Mouse (Mus musculus): ENCODE data around the gene D16Ertd472e. TPM values are rescaled to one million over a fixed set of nuclear protein-coding genes. Genes with fewer than 3 reads are reported as not detected.

Gene D16Ertd472e
- polyA plus RNA-seq, 1 experiment from 2014 or later: 6.8 TPM

DNA sequence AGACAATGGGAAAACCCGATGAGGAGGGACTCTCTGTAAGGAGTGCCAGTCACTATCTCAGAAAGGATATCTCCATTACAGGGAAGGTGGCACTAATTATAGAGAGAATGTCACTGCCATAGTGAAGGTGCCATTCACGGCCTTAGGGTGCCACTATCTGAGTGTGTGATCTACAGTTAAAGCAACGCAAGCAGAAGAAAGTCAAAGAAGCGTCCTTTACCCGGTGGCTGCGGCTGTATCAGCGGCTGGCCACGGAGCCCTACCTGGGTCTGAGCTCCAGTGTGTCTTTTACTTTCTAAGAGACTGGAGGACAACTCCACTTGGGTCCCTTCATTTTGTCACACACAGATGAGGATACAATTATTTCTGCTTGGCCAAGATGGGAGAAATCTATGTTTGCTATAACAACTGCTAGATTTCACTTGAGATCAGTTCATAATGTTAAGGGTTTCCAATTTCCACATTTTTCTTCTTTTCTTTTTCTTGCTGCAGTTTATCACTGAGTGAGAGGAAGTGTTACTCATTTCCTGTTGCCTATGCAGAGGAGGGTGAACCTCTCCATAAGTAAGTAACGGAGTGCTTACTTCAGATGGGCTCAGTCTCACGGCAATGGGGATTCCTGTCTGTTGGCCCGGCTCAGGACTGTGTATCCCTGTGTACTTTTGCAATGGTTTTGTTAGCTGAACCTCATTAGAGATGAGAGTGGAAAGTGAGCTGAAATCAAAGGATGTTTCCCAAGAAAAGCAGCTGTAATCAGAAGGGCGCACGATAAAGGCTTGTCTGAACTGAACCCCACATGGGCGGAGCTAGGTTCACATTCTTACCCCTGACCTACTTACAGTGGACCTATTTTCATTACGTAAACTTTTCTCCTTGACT lies 13.2 kb downstream of the D16Ertd472e start:
- 0 out of 2 replicates have a peak, but pooled peaks cover 3% of the 10 kb centered on the region for H3K9me3 ChIP-seq
- peaks cover 56% of the 10 kb centered on the region for H3K36me3 ChIP-seq
- H3K4me2 ChIP-seq: no peak overlapping the region
- H3K4me3 ChIP-seq: no peak overlapping the region
- H3K27me3 ChIP-seq: no peaks in the 10 kb centered on the region
- H3K9ac ChIP-seq: no peak overlapping the region
- no peak for ATAC-seq (ENCODE audit: low read depth)
- H3K4me1 ChIP-seq (replicated peaks): no peaks in the 10 kb centered on the region
- no peak overlapping the region for H3K27ac ChIP-seq (replicated peaks)
- WGBS: 93% methylated on average over 15 of the region's 15 CpGs

DNA sequence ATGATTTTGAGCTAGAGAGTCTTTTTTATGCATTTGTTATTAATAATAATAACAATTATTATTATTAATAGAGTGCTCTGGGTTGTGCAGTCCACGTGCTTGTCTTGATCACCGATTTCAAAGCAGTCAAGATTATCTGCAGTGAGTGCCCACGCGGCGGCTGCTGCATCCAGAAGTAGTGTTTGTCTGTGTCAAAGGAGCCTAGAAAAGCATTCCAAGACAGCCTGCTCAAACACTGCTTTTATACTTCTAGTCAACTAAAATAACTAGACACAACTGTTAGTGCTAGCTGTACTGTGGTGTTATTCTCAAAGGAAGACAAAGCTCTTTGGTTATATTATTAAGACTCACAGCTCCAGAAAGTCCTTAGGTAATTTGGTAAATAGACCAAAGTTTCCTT lies 15.9 kb downstream of the D16Ertd472e start:
- Histone ChIP-seq H3K27me3 (no peaks in the 10 kb centered on the region), H3K4me3 (no peak overlapping the region), H3K36me3 (peaks cover 66% of the 10 kb centered on the region), H3K27ac (replicated peaks) (no peak overlapping the region), H3K4me2 (no peak overlapping the region), H3K9ac (no peak overlapping the region), H3K9me3 (peaks cover 7% of the 10 kb centered on the region; the same call in 1 of the 2 replicates), H3K4me1 (replicated peaks) (no peaks in the 10 kb centered on the region)
- 96% methylated on average over 5 of the region's 5 CpGs for WGBS
- no peak for ATAC-seq (ENCODE audit: low read depth)

DNA sequence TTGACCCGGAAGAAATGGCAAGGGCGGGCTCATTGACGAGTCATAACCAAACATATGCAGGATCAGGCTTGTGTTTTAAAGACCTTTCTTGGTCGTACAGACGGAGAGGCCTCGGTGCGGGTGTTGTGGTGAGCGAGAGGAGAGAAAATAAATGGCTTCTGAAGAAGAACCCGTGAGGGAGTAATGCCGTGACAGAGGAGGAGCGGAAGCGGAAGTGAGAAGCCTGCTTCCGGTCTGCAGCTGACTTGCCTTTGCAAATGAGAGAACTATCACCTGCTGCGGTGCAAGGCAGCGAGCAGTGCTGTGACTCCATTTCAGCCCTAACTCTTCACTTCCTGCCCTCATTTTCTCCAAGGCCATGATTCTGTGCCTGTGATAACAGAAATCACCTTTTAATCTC lies 16.4 kb downstream of the D16Ertd472e start:
- Histone ChIP-seq H3K27ac (replicated peaks) (no peak overlapping the region), H3K9me3 (peaks cover 4% of the 10 kb centered on the region; the same call in 1 of the 2 replicates), H3K9ac (no peak overlapping the region), H3K27me3 (no peaks in the 10 kb centered on the region), H3K4me3 (no peak overlapping the region), H3K4me1 (replicated peaks) (no peaks in the 10 kb centered on the region), H3K4me2 (no peak overlapping the region), H3K36me3 (peaks cover 61% of the 10 kb centered on the region)
- no peak for ATAC-seq (ENCODE audit: low read depth)
- WGBS: 91% methylated on average over 15 of the region's 15 CpGs

DNA sequence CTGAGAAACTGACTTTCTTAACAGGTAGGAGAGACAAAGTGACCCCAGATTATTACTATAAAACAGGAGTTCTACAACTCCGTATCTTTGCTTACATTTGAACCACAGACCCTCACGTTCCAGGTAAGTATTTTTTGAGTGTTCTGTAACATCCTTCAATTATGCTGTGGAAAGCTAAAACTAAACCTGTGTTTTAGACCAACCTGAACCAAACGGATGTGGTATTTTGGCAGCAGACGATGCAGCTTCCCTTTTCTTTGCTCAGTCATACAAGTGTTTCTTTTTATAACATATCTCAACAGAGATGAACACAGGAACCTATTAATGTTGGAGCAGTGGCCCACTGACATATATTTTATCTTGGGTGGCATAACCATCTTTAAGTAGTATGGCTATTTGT lies 18.9 kb downstream of the D16Ertd472e start:
- Histone ChIP-seq H3K9ac (no peak overlapping the region), H3K4me1 (replicated peaks) (no peaks in the 10 kb centered on the region), H3K27me3 (no peaks in the 10 kb centered on the region), H3K9me3 (peaks cover 4% of the 10 kb centered on the region; the same call in 1 of the 2 replicates), H3K4me3 (no peak overlapping the region), H3K27ac (replicated peaks) (no peak overlapping the region), H3K36me3 (peaks cover 38% of the 10 kb centered on the region), H3K4me2 (no peak overlapping the region)
- 99% methylated on average over 4 of the region's 4 CpGs for WGBS
- no peak for ATAC-seq (ENCODE audit: low read depth)

DNA sequence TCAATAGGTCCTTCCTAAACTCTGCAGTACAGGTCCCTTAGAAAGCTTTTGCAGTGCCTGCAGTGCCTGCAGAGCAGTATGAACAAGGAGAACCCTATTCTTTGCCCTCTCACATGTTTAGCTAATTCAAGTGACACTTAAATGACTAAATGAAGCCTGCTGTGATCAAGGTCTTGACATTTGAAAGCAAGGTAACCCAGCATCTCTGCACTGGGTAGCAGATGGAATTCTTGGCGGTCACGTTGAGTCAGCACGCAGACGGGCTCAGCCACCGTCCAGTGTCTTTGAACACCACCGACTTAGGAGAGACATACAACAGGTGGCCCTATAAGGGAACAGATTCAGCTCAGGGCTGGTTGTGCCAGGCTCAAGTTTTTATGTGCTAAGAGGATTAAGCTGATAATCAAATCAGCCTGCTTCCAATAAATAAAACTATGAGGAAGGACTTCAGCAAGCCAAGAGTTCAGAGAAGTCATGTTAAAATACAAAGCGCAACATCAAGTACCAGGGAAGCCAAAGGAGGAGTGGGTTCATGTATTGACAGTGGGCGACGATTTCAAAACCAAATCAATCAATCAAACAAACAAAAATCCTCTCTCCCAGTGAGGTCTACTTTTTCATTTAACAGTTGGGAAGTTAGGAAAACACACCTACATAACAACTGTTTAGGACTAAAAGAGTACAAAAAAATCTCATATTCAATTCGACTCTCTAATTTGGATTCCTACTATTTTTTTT lies 21.4 kb downstream of the D16Ertd472e start:
- H3K4me1 ChIP-seq (replicated peaks): 0 out of 2 replicates have a peak, but pooled peaks cover 9% of the 10 kb centered on the region
- H3K4me2 ChIP-seq: no peak overlapping the region
- H3K27ac ChIP-seq (replicated peaks): no peak overlapping the region
- no peak overlapping the region for H3K9ac ChIP-seq
- H3K4me3 ChIP-seq: no peak overlapping the region
- no peaks in the 10 kb centered on the region for H3K27me3 ChIP-seq
- H3K36me3 ChIP-seq: peaks cover 15% of the 10 kb centered on the region
- no peak for ATAC-seq (ENCODE audit: low read depth)
- peaks cover 4% of the 10 kb centered on the region; the same call in 1 of the 2 replicates for H3K9me3 ChIP-seq
- WGBS: 92% methylated on average over 10 of the region's 10 CpGs

DNA sequence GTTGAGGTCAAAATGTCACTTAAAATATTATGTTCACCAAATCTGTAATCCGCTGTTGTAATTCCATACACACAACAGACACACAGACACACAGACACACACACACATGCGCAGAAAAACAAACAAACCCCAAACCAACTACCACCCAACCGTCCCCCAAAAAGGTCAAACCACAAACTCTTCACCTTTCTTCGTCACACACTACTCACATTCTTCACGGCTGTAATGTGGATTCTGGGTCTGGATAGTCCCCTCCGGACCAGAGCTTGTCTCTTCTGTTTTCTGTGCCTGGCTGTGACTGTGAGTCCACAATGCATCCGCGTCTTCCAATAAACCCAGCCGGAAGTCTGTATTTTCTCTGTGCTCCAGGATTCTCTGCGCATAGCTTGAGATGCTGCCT lies 29.1 kb downstream of the D16Ertd472e start:
- Histone ChIP-seq H3K27me3 (no peaks in the 10 kb centered on the region), H3K9ac (no peak overlapping the region), H3K27ac (replicated peaks) (no peak overlapping the region), H3K36me3 (peaks cover 33% of the 10 kb centered on the region), H3K9me3 (no peaks in the 10 kb centered on the region), H3K4me3 (no peak overlapping the region), H3K4me1 (replicated peaks) (0 out of 2 replicates have a peak, but pooled peaks cover 9% of the 10 kb centered on the region), H3K4me2 (no peak overlapping the region)
- ATAC-seq (ENCODE audit: low read depth): no peak
- WGBS: 94% methylated on average over 10 of the region's 10 CpGs

DNA sequence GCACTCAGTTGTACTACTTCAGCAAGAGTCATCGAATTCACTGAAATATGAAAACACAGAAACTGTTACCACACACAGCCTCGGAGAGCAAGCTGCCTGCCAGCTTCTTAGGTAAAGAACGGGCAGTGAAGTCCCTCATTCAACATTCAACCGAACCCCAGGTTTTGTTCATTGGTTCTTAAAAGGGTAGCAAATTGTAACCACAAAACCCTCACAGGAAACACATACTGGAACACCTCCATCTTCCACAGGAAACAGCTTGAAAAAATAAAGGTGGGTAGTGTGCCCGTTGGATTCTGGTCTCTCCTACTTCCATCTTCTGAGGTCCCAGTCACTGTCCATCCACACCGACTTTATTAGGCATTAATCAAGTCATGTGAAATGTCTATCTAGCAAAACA lies 30.0 kb downstream of the D16Ertd472e start:
- peaks cover 40% of the 10 kb centered on the region for H3K36me3 ChIP-seq
- H3K4me1 ChIP-seq (replicated peaks): 0 out of 2 replicates have a peak, but pooled peaks cover 5% of the 10 kb centered on the region
- ATAC-seq (ENCODE audit: low read depth): no peak
- no peak overlapping the region for H3K4me3 ChIP-seq
- no peak overlapping the region for H3K9ac ChIP-seq
- H3K4me2 ChIP-seq: no peak overlapping the region
- no peaks in the 10 kb centered on the region for H3K27me3 ChIP-seq
- WGBS: 92% methylated on average over 6 of the region's 6 CpGs
- no peaks in the 10 kb centered on the region for H3K9me3 ChIP-seq
- no peak overlapping the region for H3K27ac ChIP-seq (replicated peaks)

DNA sequence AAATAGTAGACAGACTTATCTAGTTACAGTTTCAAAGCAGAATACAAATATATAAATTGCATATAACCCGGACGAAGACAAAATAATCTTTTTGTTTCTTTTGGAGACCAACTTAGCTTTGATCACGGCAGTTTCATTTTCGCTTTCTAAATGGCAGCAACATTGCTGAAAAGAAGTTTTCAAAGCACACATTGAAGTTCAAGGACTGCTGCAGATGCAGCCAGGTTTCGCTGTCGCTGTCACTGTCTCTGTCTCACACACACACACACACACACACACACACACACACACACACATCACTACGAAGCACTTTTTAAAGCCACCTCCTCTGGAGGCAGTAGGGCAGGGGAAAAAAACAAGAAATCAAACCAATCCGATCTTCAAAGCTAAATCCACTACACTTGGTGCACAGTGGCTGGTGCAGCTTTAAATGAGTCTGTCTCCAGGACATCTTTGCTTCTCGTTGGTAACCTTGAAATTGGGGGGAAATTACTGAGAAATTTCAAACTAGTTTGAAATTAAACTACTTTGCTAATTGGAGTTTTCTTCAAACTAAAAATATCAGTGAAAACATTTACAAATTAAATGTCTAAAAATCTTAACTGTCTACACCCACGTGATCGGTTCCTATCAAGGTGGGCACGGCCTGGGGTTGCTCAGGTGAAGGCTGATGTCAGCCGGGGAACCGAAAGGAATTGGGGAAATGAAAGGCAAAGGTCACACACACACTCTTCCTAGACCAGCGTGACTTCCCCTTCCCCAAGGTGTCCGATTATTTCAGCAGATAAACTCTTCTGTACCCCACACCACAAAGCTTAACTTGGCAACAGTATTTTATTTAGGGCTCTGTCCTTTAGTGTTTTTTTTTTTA lies 35.9 kb downstream of the D16Ertd472e start:
- no peak overlapping the region for H3K27ac ChIP-seq (replicated peaks)
- H3K4me3 ChIP-seq: no peak overlapping the region
- no peaks in the 10 kb centered on the region for H3K9me3 ChIP-seq
- no peak overlapping the region for H3K9ac ChIP-seq
- no peak for ATAC-seq (ENCODE audit: low read depth)
- H3K36me3 ChIP-seq: peaks cover 27% of the 10 kb centered on the region
- H3K4me1 ChIP-seq (replicated peaks): no peaks in the 10 kb centered on the region
- 89% methylated on average over 16 of the region's 16 CpGs for WGBS
- no peak overlapping the region for H3K4me2 ChIP-seq
- no peaks in the 10 kb centered on the region for H3K27me3 ChIP-seq

DNA sequence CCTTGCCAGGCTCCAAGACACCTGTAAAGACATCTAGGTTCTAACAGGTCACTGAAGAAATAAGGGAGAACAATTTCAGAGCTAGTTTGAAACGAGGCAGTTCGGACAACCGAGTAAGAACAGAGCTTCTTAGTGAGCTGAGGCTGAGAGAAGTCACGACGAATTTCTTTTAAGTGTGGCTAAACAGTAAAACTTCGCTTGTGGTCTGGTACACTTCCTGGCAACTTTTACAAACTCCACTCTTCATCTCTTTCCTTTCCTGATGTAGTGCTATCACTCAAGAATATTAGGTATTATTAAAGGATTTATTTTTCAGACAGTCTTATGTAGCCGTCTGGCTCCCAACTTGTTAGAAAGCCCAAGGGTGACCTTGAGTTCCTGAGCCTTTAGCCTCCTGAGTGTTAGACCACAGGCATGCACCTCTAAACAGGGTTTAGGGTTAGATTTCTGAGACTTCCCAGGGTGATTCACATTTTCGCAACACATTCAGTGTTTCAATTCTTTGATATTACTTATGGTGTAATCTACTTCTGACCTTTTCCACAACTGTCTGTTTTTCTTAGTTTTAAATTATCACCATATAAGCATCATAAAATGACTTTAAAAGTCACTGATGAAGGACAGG lies 38.6 kb downstream of the D16Ertd472e start:
- Histone ChIP-seq H3K27me3 (no peaks in the 10 kb centered on the region), H3K36me3 (peaks cover 15% of the 10 kb centered on the region; the same call in 1 of the 2 replicates), H3K4me1 (replicated peaks) (no peaks in the 10 kb centered on the region), H3K9ac (no peak overlapping the region), H3K4me2 (no peak overlapping the region), H3K27ac (replicated peaks) (no peak overlapping the region), H3K9me3 (no peaks in the 10 kb centered on the region), H3K4me3 (no peak overlapping the region)
- no peak for ATAC-seq (ENCODE audit: low read depth)
- 89% methylated on average over 8 of the region's 8 CpGs for WGBS

DNA sequence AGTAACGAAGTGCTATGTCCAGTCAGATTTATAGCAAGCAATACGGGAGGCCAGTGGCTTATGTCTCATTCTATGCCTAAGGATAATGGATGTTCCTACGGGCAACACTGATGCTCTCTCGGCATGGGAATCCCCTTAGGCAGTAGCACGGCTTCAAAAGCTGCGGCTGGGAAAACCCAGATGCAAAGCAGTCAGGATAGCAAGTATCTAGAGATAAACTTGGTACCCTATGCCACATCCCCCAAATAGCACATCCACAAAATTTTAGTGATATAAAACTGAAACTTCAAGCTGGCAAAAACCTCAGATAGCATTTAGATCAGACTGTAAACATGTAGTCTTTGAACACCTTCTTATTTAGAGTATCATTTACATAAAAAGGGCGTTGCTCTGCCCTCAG lies 39.2 kb downstream of the D16Ertd472e start:
- Histone ChIP-seq H3K36me3 (peaks cover 10% of the 10 kb centered on the region; the same call in 1 of the 2 replicates), H3K9me3 (no peaks in the 10 kb centered on the region), H3K4me2 (no peak overlapping the region), H3K27ac (replicated peaks) (no peak overlapping the region), H3K27me3 (no peaks in the 10 kb centered on the region), H3K4me1 (replicated peaks) (no peaks in the 10 kb centered on the region), H3K4me3 (no peak overlapping the region), H3K9ac (no peak overlapping the region)
- ATAC-seq (ENCODE audit: low read depth): no peak
- WGBS: 46% methylated on average over 7 of the region's 7 CpGs

DNA sequence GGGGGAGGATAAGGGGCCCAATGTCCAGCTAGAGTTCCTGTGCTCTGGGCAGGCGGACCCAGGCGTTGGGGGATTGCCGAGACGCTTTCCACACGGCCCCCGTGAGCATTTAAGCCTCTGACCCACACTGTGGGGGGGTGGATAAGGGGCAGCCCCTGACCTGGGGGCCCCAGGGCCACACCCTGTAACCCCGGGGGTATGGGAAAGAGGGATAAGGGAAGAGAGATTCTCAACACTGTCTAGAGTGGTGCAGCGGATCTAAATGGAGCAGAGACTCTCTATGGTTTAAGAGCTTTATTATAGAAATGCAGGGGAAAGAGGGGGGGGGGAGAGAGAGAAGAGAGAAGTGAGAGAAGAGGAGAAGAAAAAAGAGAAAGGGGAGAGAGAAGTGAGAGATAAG lies 42.0 kb downstream of the D16Ertd472e start:
- Histone ChIP-seq H3K27ac (replicated peaks) (no peak overlapping the region), H3K4me2 (no peak overlapping the region), H3K36me3 (no peaks in the 10 kb centered on the region), H3K27me3 (no peaks in the 10 kb centered on the region), H3K4me1 (replicated peaks) (no peaks in the 10 kb centered on the region), H3K4me3 (no peak overlapping the region), H3K9ac (no peak overlapping the region), H3K9me3 (no peaks in the 10 kb centered on the region)
- ATAC-seq (ENCODE audit: low read depth): no peak
- 51% methylated on average over 8 of the region's 8 CpGs for WGBS

Data from neural tube, embryonic 13.5 days (tissue).